Mouse (Mus musculus) kidney, adult 2 months (tissue): ENCODE data around the gene Olfr401.

Experiments
- CTCF ChIP-seq: fragments of 200-500 bp; conservative IDR thresholded peaks from 2 replicates; pipeline ENCODE4 v1.5.1; 2011; ENCODE audit warnings: low read depth, mild to moderate bottlenecking, control low read depth, low read length, moderate library complexity, mixed read lengths; ENCODE audit not compliant: insufficient read depth, insufficient read length
- POLR2A ChIP-seq: fragments of 200-500 bp; IDR thresholded peaks from one replicate; pipeline ENCODE4 v1.6.1; 2011; ENCODE audit warnings: low read depth, low read length, control low read depth

GRCm38 (mm10) chr11:74100724-74101123 is 12.8 kb upstream of the Olfr401 start:
- TF ChIP-seq CTCF: no peak
- TF ChIP-seq POLR2A: no peak
